Mouse (Mus musculus): Measurements from ENCODE around the gene Cacnb4. TPM values are rescaled to one million over a fixed set of nuclear protein-coding genes. Genes with fewer than 3 reads are reported as not detected.

Cacnb4 gene
- total and polyA plus RNA-seq, 3 experiments, result 0.16 to 0.61 (median 0.29) TPM

DNA sequence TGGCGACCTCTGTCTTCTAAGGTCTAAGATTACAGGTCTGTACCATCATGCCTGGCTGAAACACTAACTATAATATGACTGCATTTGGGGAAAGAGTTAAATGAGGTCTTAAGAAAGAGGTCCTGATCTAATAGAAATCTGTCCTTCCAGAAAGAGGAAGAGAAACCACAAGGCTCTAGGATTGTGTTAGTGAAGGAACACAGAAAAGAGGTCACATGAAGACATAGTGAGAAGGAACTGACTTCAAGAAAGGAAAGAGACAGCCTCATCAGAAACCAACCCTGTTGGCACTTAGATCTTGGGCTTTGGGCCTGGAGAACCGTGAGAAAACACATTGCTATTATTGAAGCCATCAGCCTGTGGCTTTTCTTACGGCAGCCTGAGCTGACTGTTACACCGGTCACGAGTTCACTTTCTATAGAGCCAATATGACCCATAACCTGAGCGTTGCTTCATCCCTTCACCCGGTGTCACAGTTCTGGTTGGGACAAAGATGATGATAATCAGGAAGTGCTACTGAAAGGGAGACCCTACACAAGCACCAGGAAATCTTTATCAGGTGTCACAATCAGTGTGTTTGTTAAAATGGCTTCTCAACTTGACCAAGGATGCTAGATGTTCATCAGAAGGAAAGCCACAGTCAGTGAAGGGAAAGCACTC is 153.4 kb downstream of the Cacnb4 start:
- no peak for DNase-seq
- no peak for TF ChIP-seq CTCF (IDR thresholded peaks at IDR 0.05)
- TF ChIP-seq POLR2A (IDR thresholded peaks at IDR 0.05; ENCODE audit: insufficient read depth, low read depth, low read length), result no peak
- no peak for TF ChIP-seq EP300 (IDR thresholded peaks at IDR 0.05; ENCODE audit: insufficient read depth, low read depth, low read length)
- Histone ChIP-seq H3K36me3 (ENCODE audit: control insufficient read depth, insufficient read depth, low read length) (no peaks in the 10 kb centered on the region), H3K79me2 (replicated peaks; ENCODE audit: control insufficient read depth, insufficient read depth, low read length) (no peaks in the 10 kb centered on the region), H3K27me3 (ENCODE audit: control insufficient read depth, insufficient read depth, low read length) (no peaks in the 10 kb centered on the region), H3K27ac (no peak overlapping the region), H3K4me3 (no peak overlapping the region), H3K4me1 (ENCODE audit: control insufficient read depth, insufficient read depth, low read length) (peaks cover 2% of the 10 kb centered on the region; the same call in 1 of the 2 replicates), H3K9ac (ENCODE audit: low read depth, low read length) (no peak overlapping the region)
- intact Hi-C loops (cut with DNase I), result no loop called here
- 91% methylated on average over 7 of the region's 7 CpGs for WGBS

DNA sequence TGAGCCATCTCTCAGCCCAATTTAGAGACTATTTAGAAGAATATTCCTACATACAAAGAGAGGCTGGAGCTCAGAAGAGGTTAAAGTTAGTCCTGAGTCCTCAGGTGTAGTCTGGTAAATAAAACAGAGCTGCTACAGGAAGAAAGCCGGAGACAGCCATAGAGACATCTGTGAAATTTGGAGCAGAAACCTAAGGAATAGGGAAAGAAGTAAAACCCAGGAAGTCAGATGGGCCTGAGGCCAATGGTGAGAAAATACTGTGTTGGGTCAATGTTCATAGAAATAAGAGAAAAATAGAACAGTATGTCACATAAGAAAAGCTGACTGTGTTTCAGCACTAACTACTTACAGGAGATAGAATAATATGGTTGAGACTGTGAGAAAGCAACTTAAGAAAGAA is 155.6 kb downstream of the Cacnb4 start:
- TF ChIP-seq EP300 (IDR thresholded peaks at IDR 0.05; ENCODE audit: insufficient read depth, low read depth, low read length), result no peak
- TF ChIP-seq CTCF (IDR thresholded peaks at IDR 0.05), result no peak
- no peak for TF ChIP-seq POLR2A (IDR thresholded peaks at IDR 0.05; ENCODE audit: insufficient read depth, low read depth, low read length)
- Histone ChIP-seq H3K9ac (ENCODE audit: low read depth, low read length) (no peak overlapping the region), H3K4me1 (ENCODE audit: control insufficient read depth, insufficient read depth, low read length) (peaks cover 2% of the 10 kb centered on the region; the same call in 1 of the 2 replicates), H3K4me3 (no peak overlapping the region), H3K36me3 (ENCODE audit: control insufficient read depth, insufficient read depth, low read length) (no peaks in the 10 kb centered on the region), H3K27me3 (ENCODE audit: control insufficient read depth, insufficient read depth, low read length) (no peaks in the 10 kb centered on the region), H3K27ac (no peak overlapping the region), H3K79me2 (replicated peaks; ENCODE audit: control insufficient read depth, insufficient read depth, low read length) (no peaks in the 10 kb centered on the region)
- 33% methylated on average over 1 of the region's 1 CpGs for WGBS
- intact Hi-C loops (cut with DNase I), result no loop called here
- DNase-seq, result no peak

DNA sequence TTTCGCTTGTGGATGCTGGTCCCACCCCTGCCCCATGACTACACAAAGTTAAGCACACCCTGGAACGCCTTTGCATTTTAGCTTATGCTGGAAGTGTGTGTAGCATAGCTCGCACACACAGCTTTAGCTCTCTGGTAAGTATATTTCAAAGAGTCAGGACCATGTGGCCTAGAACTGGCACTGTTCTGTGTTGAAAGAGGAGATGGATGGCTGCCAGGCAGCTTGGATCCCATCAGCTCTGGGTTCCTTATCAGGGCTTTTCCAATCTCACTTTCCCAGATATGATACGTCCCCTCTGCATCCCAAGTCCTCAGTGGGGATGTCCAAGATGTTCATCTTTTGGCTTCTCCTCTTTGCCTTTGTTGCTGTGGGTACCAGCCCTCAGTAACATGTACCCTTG is 157.9 kb downstream of the Cacnb4 start:
- Histone ChIP-seq H3K36me3 (ENCODE audit: control insufficient read depth, insufficient read depth, low read length) (no peaks in the 10 kb centered on the region), H3K27me3 (ENCODE audit: control insufficient read depth, insufficient read depth, low read length) (no peaks in the 10 kb centered on the region), H3K4me3 (no peak overlapping the region), H3K27ac (no peak overlapping the region), H3K79me2 (replicated peaks; ENCODE audit: control insufficient read depth, insufficient read depth, low read length) (no peaks in the 10 kb centered on the region), H3K9ac (ENCODE audit: low read depth, low read length) (no peak overlapping the region), H3K4me1 (ENCODE audit: control insufficient read depth, insufficient read depth, low read length) (no peaks in the 10 kb centered on the region)
- intact Hi-C loops (cut with DNase I), result no loop called here
- DNase-seq, result no peak
- TF ChIP-seq CTCF (IDR thresholded peaks at IDR 0.05), result no peak
- whole genome bisulfite sequencing, result 76% methylated on average over 4 of the region's 4 CpGs

DNA sequence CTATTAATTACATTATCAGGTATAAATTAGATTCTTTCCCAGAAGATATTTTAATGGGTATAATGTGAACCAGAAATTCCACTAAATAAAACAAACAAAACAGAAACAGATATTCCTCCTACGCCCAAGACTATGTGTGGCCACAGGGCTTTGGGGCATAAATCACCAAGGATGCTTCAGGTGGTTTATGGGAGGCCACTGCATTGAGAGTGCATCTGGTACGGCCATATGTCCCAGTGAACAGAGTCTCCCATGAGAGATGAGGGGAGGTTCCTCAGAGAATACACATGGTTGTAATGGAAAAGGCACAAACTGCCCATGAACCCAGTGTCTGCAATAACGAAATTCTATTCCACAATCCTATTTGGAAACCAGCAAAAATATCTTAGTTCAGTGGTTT is 160.1 kb downstream of the Cacnb4 start:
- no peak overlapping the region for H3K27ac ChIP-seq
- H3K9ac ChIP-seq (ENCODE audit: low read depth, low read length), result no peak overlapping the region
- TF ChIP-seq CTCF (IDR thresholded peaks at IDR 0.05) (no peak), EP300 (IDR thresholded peaks at IDR 0.05; ENCODE audit: insufficient read depth, low read depth, low read length) (no peak), POLR2A (IDR thresholded peaks at IDR 0.05; ENCODE audit: insufficient read depth, low read depth, low read length) (no peak)
- H3K27me3 ChIP-seq (ENCODE audit: control insufficient read depth, insufficient read depth, low read length), result no peaks in the 10 kb centered on the region
- H3K79me2 ChIP-seq (replicated peaks; ENCODE audit: control insufficient read depth, insufficient read depth, low read length), result no peaks in the 10 kb centered on the region
- no peaks in the 10 kb centered on the region for H3K4me1 ChIP-seq (ENCODE audit: control insufficient read depth, insufficient read depth, low read length)
- WGBS, result 81% methylated on average over 3 of the region's 3 CpGs
- H3K4me3 ChIP-seq, result no peak overlapping the region
- H3K36me3 ChIP-seq (ENCODE audit: control insufficient read depth, insufficient read depth, low read length), result no peaks in the 10 kb centered on the region
- no peak for DNase-seq
- intact Hi-C loops (cut with DNase I), result no loop called here

DNA sequence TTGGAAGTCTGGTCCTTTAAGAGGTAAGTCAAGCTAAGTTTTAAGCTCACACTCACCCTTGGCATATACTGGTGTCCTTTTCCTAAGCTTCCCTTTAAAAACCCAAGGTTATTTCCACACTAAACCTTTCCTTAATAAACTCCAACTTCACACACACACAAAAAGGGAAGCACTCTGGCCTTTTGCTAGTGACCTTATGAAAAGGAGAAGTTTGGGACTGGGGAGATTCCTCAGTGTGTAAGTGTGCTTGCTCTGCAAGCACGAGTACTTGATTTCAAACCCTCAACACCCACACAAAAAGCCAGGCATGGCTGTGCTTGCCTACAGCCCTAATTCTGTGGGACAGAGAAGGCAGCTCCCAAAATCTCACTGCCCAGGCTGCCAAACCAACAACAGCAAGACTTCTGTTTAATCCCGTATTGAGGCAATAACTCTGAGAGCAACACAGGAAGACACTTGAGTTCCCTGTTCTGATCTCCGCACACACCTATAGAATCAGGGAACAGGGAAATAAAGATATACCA is 163.7 kb downstream of the Cacnb4 start:
- H3K4me3 ChIP-seq, result no peak overlapping the region
- no peaks in the 10 kb centered on the region for H3K27me3 ChIP-seq (ENCODE audit: control insufficient read depth, insufficient read depth, low read length)
- H3K79me2 ChIP-seq (replicated peaks; ENCODE audit: control insufficient read depth, insufficient read depth, low read length), result no peaks in the 10 kb centered on the region
- no peaks in the 10 kb centered on the region for H3K4me1 ChIP-seq (ENCODE audit: control insufficient read depth, insufficient read depth, low read length)
- H3K36me3 ChIP-seq (ENCODE audit: control insufficient read depth, insufficient read depth, low read length), result no peaks in the 10 kb centered on the region
- intact Hi-C loops (cut with DNase I), result no loop called here
- TF ChIP-seq POLR2A (IDR thresholded peaks at IDR 0.05; ENCODE audit: insufficient read depth, low read depth, low read length) (no peak), EP300 (IDR thresholded peaks at IDR 0.05; ENCODE audit: insufficient read depth, low read depth, low read length) (no peak), CTCF (IDR thresholded peaks at IDR 0.05) (no peak)
- H3K27ac ChIP-seq, result no peak overlapping the region
- WGBS, result 70% methylated on average over 3 of the region's 3 CpGs
- no peak overlapping the region for H3K9ac ChIP-seq (ENCODE audit: low read depth, low read length)
- DNase-seq, result peak in 1 of 2 experiments; percentile 22

DNA sequence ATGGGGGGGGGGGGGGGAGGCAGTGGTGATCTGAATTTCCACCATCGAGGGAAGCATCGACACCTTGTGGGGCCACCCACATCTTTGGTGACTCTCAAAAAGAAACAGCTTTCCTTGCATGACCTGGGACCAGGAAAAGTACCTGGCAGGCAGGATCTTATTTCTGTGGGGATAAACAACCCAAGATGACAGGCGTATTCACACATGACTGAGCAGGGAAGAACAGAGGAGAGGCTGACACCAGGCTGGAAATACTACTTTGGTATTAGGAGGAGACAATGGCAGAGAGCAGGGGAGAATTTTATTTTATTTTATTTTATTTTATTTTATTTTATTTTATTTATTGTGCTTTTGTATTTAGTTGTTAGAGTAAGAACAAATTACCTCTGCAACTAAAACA is 164.4 kb downstream of the Cacnb4 start:
- Histone ChIP-seq H3K27ac (no peak overlapping the region), H3K27me3 (ENCODE audit: control insufficient read depth, insufficient read depth, low read length) (no peaks in the 10 kb centered on the region), H3K36me3 (ENCODE audit: control insufficient read depth, insufficient read depth, low read length) (no peaks in the 10 kb centered on the region), H3K4me1 (ENCODE audit: control insufficient read depth, insufficient read depth, low read length) (no peaks in the 10 kb centered on the region), H3K4me3 (no peak overlapping the region), H3K9ac (ENCODE audit: low read depth, low read length) (no peak overlapping the region), H3K79me2 (replicated peaks; ENCODE audit: control insufficient read depth, insufficient read depth, low read length) (no peaks in the 10 kb centered on the region)
- no peak for DNase-seq
- intact Hi-C loops (cut with DNase I), result no loop called here
- 76% methylated on average over 3 of the region's 3 CpGs for WGBS
- TF ChIP-seq EP300 (IDR thresholded peaks at IDR 0.05; ENCODE audit: insufficient read depth, low read depth, low read length) (no peak), CTCF (IDR thresholded peaks at IDR 0.05) (no peak), POLR2A (IDR thresholded peaks at IDR 0.05; ENCODE audit: insufficient read depth, low read depth, low read length) (no peak)

Data from heart, adult 2 months (tissue).